Mouse (Mus musculus) small intestine, adult 2 months (tissue): ENCODE results near the gene Cyb5r1.

Experiments
- CTCF ChIP-seq: fragments of 200-500 bp; IDR thresholded peaks from 2 replicates; pipeline ENCODE4 v1.5.1; 2012; ENCODE audit warnings: low read depth, mild to moderate bottlenecking, control low read depth, inconsistent platforms, low read length, moderate library complexity, mixed read lengths; ENCODE audit not compliant: insufficient replicate concordance, insufficient read length; ENCODE audit errors: extremely low read depth
- POLR2A ChIP-seq: fragments of 200-500 bp; IDR thresholded peaks from 2 replicates; pipeline ENCODE4 v1.6.1; 2012; ENCODE audit warnings: low read depth, mild to moderate bottlenecking, control low read depth, inconsistent platforms, low read length, moderate library complexity

DNA sequence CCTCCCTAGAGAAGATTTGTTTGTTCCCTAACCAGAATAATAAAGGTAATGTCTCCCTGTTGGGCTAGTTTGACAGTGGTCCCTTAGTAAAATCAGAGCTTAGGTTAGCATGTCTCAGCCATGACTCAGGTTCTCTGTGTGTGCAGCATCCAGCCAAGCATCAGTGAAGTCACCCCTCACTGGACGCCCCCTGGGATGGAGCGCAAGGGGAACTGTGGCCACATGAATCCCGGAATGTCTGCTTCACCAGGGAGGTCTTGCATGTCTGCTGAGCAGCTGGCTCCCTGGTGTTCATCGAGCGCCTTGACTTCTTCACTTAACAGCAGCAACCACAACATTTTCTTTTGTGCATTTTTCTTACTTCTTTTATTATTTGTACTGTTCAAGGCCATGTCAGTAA, 11.5 kb upstream of the Cyb5r1 start:
- TF ChIP-seq POLR2A (no peak), CTCF (no peak)
